Mouse (Mus musculus) myocyte (in vitro differentiated cells): Measurements from ENCODE around the gene Nell1.

Experiments
- CEBPB ChIP-seq: IDR thresholded peaks from 2 replicates; pipeline ENCODE4 v1.6.1; 2011; ENCODE audit warnings: mild to moderate bottlenecking, moderate library complexity; ENCODE audit not compliant: poor library complexity, insufficient read depth, severe bottlenecking
- E2F4 ChIP-seq: IDR thresholded peaks from one replicate; pipeline ENCODE4 v1.6.1; 2011; ENCODE audit warnings: mild to moderate bottlenecking, control low read depth, moderate library complexity; ENCODE audit not compliant: insufficient read depth
- MAX ChIP-seq: IDR thresholded peaks from one replicate; pipeline ENCODE4 v1.6.1; 2011; ENCODE audit warnings: low read depth, mild to moderate bottlenecking, control low read depth
- MYOD1 ChIP-seq, 3 experiments: IDR thresholded peaks; one replicate each; pipeline ENCODE4 v1.6.1; 2011; ENCODE audit warnings: control low read depth in 2 of 3, low read depth in 2 of 3, mild to moderate bottlenecking in 2 of 3, moderate library complexity in 1 of 3; ENCODE audit not compliant: insufficient read length in 2 of 3, control insufficient read depth in 1 of 3
- MYOG ChIP-seq, 3 experiments: IDR thresholded peaks; one replicate each; pipeline ENCODE4 v1.6.1; 2011; ENCODE audit warnings: control low read depth in 2 of 3, low read depth in 2 of 3, mild to moderate bottlenecking in 2 of 3; ENCODE audit not compliant: insufficient read length in 2 of 3, control insufficient read depth in 1 of 3, insufficient read depth in 1 of 3
- POLR2A ChIP-seq: IDR thresholded peaks from one replicate; pipeline ENCODE4 v1.6.1; 2011; ENCODE audit warnings: low read depth, mild to moderate bottlenecking, control low read depth, moderate library complexity; ENCODE audit not compliant: insufficient read length
- POLR2AphosphoS2 ChIP-seq: IDR thresholded peaks from one replicate; pipeline ENCODE4 v1.6.1; 2011; ENCODE audit warnings: low read depth, control low read depth; ENCODE audit not compliant: insufficient read length
- REST ChIP-seq: IDR thresholded peaks from one replicate; pipeline ENCODE4 v1.6.1; 2011; ENCODE audit warnings: mild to moderate bottlenecking, control low read depth, moderate library complexity; ENCODE audit not compliant: insufficient read depth, insufficient read length
- SRF ChIP-seq: IDR thresholded peaks from one replicate; pipeline ENCODE4 v1.6.1; 2011; ENCODE audit warnings: low read depth; ENCODE audit not compliant: control insufficient read depth, insufficient read length
- TCF12 ChIP-seq: IDR thresholded peaks from one replicate; pipeline ENCODE4 v1.6.1; 2011; ENCODE audit warnings: mild to moderate bottlenecking, control low read depth; ENCODE audit not compliant: poor library complexity, insufficient read depth, severe bottlenecking
- TCF3 ChIP-seq: IDR thresholded peaks from one replicate; pipeline ENCODE4 v1.6.1; 2011; ENCODE audit warnings: low read depth, control low read depth; ENCODE audit not compliant: insufficient read length

- TF ChIP-seq CEBPB, result no peak
- no peak for TF ChIP-seq TCF3
- TF ChIP-seq POLR2A, result no peak
- no peak for TF ChIP-seq MYOD1 (IDR thresholded peaks at IDR 0.05; ENCODE audit: control insufficient read depth in 1 of 3, insufficient read length in 2 of 3, low read depth in 2 of 3)
- TF ChIP-seq MAX, result no peak
- TF ChIP-seq TCF12, result no peak
- TF ChIP-seq MYOG (IDR thresholded peaks at IDR 0.05; ENCODE audit: control insufficient read depth in 1 of 3, insufficient read depth in 1 of 3, insufficient read length in 2 of 3, low read depth in 2 of 3), result no peak
- TF ChIP-seq REST, result no peak
- no peak for TF ChIP-seq E2F4
- no peak for TF ChIP-seq SRF
- TF ChIP-seq POLR2AphosphoS2, result no peak
Observed at GRCm38 (mm10) chr7:50850271-50850670, 875.6 kb downstream of the Nell1 start.
